Mouse (Mus musculus): ENCODE measurements at regions not wholly inside any gene's neighbourhood (a gene's known extent, or its start where the extent isn't known, plus 50 kb on each side); places are given as distances from the start of the nearest gene placed in this dataset.
A peak's percentile ranks its signal among the peaks of the same experiment; 100 is the strongest.

DNA sequence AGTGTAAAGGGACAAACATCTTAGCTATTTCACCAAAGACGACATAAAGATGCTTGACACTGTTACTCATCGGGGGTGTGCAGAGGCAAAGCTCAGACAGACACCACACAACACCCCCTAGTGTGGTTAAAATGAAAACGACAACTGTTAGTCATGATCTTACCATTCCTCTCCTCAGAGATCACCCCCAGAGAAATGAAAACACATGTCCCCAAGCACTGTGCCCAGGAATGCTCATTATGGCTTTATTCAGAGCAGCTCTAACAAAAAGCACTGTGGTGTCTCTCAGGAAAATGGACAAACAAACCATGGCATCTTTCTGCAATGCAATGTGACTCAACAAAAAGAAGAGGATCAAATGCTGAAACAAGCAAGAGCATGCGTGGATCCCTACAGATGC lies 229.5 kb upstream of the Thbs1 start:
- Histone ChIP-seq H3K27ac (replicated peaks) (no peak overlapping the region), H3K4me1 (no peaks in the 10 kb centered on the region), H3K9me3 (replicated peaks) (no peaks in the 10 kb centered on the region), H3K36me3 (no peaks in the 10 kb centered on the region), H3K27me3 (no peaks in the 10 kb centered on the region), H3K9ac (no peak overlapping the region), H3K4me3 (replicated peaks) (no peak overlapping the region), H3K4me2 (replicated peaks) (no peak overlapping the region)
- 32% methylated on average over 4 of the region's 4 CpGs for WGBS
- ATAC-seq (ENCODE audit: insufficient number of reproducible peaks, low FRiP score, low TSS enrichment, low read depth), result 0 out of 2 replicates have a peak, but pooled peaks have one; percentile 54

DNA sequence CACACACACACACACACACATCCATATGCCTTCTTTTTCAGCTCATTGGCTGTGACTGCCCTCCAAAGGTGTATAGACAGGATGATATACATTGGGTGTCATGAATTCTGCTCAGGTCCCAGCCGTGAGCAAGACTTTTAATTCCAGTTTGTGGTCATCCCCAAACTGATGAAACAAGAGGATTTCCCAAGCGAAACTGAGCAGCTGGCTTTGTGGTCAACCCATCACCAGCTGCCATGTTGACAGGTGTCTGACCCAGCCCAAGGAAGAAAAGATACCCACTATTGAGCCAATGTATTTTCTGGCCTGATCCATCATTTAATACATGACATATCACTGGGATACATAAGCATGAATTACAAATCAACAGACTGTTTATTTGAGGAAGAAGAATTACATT lies 228.8 kb upstream of the Thbs1 start:
- WGBS, result 84% methylated on average over 2 of the region's 2 CpGs
- no peaks in the 10 kb centered on the region for H3K9me3 ChIP-seq (replicated peaks)
- H3K36me3 ChIP-seq, result no peaks in the 10 kb centered on the region
- H3K27ac ChIP-seq (replicated peaks), result no peak overlapping the region
- H3K4me1 ChIP-seq, result no peaks in the 10 kb centered on the region
- H3K27me3 ChIP-seq, result no peaks in the 10 kb centered on the region
- no peak for ATAC-seq (ENCODE audit: insufficient number of reproducible peaks, low FRiP score, low TSS enrichment, low read depth)
- H3K4me2 ChIP-seq (replicated peaks), result no peak overlapping the region
- no peak overlapping the region for H3K4me3 ChIP-seq (replicated peaks)
- no peak overlapping the region for H3K9ac ChIP-seq

DNA sequence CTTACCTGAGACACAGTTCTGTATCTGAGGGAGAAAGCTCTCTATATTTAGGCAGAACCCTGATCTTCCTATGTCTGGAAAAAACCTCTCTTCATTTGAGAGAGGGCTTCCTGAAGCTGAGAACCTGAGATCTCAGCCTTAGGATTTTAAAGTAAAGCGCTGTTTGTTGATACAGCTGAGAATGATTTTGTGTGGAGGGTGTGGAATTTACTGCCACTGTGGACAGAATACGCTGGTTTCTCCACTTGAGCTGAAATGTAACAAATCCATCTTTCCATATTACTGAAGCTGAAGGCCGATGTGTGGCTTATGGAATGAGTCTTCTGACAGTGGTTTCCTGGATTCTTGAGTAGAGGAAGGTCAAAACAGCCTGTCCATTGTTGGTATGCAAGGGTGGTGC lies 225.2 kb upstream of the Thbs1 start:
- no peak for ATAC-seq (ENCODE audit: insufficient number of reproducible peaks, low FRiP score, low TSS enrichment, low read depth)
- no peaks in the 10 kb centered on the region for H3K9me3 ChIP-seq (replicated peaks)
- no peaks in the 10 kb centered on the region for H3K36me3 ChIP-seq
- WGBS, result 54% methylated on average over 3 of the region's 3 CpGs
- no peak overlapping the region for H3K4me2 ChIP-seq (replicated peaks)
- H3K27ac ChIP-seq (replicated peaks), result no peak overlapping the region
- H3K9ac ChIP-seq, result no peak overlapping the region
- H3K27me3 ChIP-seq, result no peaks in the 10 kb centered on the region
- no peaks in the 10 kb centered on the region for H3K4me1 ChIP-seq
- no peak overlapping the region for H3K4me3 ChIP-seq (replicated peaks)

DNA sequence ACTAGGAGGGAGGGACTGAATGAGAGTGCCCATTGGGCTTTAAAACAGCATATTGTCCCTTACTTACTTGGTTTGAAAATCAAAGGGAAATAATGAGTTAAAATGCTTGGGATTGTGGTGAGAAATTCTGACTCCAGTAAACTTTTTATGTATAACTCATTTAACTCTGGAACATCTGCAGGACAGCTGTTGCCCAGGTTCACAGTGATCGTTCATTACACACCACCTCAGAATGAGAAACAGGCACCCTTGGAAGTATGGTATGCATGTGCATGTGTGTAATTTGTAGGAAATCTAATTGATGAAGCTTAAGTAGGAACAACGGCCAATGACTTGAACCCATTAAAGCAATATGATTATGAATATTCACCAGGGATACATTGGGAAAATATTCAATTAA lies 210.4 kb upstream of the Thbs1 start:
- no peaks in the 10 kb centered on the region for H3K27me3 ChIP-seq
- H3K9me3 ChIP-seq (replicated peaks), result no peaks in the 10 kb centered on the region
- H3K36me3 ChIP-seq, result no peaks in the 10 kb centered on the region
- H3K9ac ChIP-seq, result no peak overlapping the region
- no peak overlapping the region for H3K4me3 ChIP-seq (replicated peaks)
- 33% methylated on average over 2 of the region's 2 CpGs for WGBS
- no peaks in the 10 kb centered on the region for H3K4me1 ChIP-seq
- no peak for ATAC-seq (ENCODE audit: insufficient number of reproducible peaks, low FRiP score, low TSS enrichment, low read depth)
- no peak overlapping the region for H3K4me2 ChIP-seq (replicated peaks)
- H3K27ac ChIP-seq (replicated peaks), result no peak overlapping the region

DNA sequence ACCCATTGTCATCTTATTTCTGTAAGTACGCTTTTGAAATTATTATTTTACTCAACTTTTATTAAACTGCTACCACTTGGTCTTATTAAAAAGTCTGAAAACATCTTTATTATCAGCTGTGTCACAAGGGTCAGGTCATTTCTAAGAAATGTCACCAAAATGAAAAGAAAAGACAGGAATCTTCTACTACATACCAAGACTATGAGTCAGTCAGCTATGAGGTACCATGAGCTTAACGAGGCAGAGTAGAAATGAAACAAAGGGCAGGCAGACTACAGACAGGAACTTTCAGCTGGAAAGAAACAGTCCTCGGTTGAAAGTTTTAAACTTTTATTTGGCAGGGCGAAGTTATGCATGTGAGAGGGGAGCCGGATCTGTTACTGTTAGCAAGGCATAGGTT lies 208.8 kb upstream of the Thbs1 start:
- no peaks in the 10 kb centered on the region for H3K9me3 ChIP-seq (replicated peaks)
- 67% methylated on average over 5 of the region's 5 CpGs for WGBS
- ATAC-seq (ENCODE audit: insufficient number of reproducible peaks, low FRiP score, low TSS enrichment, low read depth), result no peak
- no peaks in the 10 kb centered on the region for H3K4me1 ChIP-seq
- no peak overlapping the region for H3K4me3 ChIP-seq (replicated peaks)
- no peak overlapping the region for H3K4me2 ChIP-seq (replicated peaks)
- H3K27ac ChIP-seq (replicated peaks), result no peak overlapping the region
- H3K27me3 ChIP-seq, result no peaks in the 10 kb centered on the region
- no peaks in the 10 kb centered on the region for H3K36me3 ChIP-seq
- no peak overlapping the region for H3K9ac ChIP-seq

DNA sequence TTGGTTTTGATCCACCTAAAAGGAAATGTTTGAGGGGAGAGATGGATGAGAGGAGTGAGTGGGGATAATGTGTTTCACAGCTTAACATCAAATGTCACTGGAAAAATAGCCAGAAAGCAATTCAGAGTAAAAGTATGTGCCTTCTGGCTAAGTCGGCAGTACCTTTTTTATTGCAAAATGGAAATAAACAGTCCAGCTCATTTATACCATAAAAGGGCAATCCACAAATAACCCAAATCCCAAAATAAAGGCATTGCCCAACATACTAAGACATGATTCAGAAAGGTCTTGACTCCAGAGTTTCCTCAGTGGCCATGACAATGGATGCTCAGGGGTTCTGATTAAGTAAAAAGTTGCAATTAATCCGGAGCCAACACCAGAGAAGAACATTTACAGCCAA lies 208.0 kb upstream of the Thbs1 start:
- no peak overlapping the region for H3K9ac ChIP-seq
- no peaks in the 10 kb centered on the region for H3K27me3 ChIP-seq
- no peaks in the 10 kb centered on the region for H3K9me3 ChIP-seq (replicated peaks)
- H3K4me1 ChIP-seq, result no peaks in the 10 kb centered on the region
- H3K4me2 ChIP-seq (replicated peaks), result no peak overlapping the region
- no peak overlapping the region for H3K4me3 ChIP-seq (replicated peaks)
- 74% methylated on average over 2 of the region's 2 CpGs for WGBS
- no peaks in the 10 kb centered on the region for H3K36me3 ChIP-seq
- no peak overlapping the region for H3K27ac ChIP-seq (replicated peaks)
- ATAC-seq (ENCODE audit: insufficient number of reproducible peaks, low FRiP score, low TSS enrichment, low read depth), result no peak

DNA sequence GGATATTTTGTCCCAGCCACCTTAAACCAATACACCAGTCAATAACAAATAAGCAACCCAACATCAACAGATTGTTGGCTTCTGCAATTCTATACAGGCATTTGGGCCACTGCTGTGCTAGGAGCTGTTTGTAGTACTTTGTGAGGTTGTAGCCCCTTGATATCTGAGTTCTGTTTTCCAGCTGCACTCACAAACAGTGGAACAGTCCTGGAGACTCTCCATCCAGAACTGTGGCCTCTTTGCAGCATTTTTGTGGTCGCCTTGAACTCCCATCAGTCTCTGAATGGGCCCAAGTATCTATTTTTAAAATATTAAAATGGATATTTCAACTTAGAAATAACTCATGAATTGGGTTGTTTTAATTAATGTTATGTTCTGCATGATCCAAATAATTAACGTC lies 205.2 kb upstream of the Thbs1 start:
- WGBS, result 86% methylated on average over 2 of the region's 2 CpGs

DNA sequence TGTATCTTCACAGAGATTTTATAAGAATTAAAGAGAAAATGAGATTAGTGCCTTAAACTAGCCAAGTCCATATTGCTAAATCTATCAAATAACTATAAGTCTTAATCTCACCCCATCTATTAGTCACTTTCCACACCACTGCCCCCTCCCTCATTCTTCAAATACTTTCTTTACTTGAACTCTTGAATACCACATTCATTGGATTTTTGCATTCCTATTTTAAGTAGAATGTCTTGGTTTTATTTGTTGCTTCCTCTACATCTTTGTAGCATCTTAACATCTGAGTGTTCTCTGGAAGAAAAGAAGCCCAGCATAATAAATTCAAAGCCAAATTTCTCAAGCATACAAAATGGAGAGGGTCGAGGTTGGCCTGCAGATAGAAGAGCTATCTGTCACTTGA lies 200.9 kb upstream of the Thbs1 start:
- 55% methylated on average over 1 of the region's 1 CpGs for WGBS
- H3K4me2 ChIP-seq (replicated peaks), result no peak overlapping the region
- ATAC-seq (ENCODE audit: insufficient number of reproducible peaks, low FRiP score, low TSS enrichment, low read depth), result no peak
- H3K27me3 ChIP-seq, result no peaks in the 10 kb centered on the region
- no peak overlapping the region for H3K27ac ChIP-seq (replicated peaks)
- no peak overlapping the region for H3K9ac ChIP-seq
- H3K4me3 ChIP-seq (replicated peaks), result no peak overlapping the region
- H3K36me3 ChIP-seq, result no peaks in the 10 kb centered on the region
- no peaks in the 10 kb centered on the region for H3K9me3 ChIP-seq (replicated peaks)
- no peaks in the 10 kb centered on the region for H3K4me1 ChIP-seq

More for the DNA sequence above, 205.2 kb upstream of the Thbs1 start:
- H3K36me3 ChIP-seq, result no peaks in the 10 kb centered on the region
- no peaks in the 10 kb centered on the region for H3K4me1 ChIP-seq
- H3K27ac ChIP-seq (replicated peaks), result no peak overlapping the region
- no peak overlapping the region for H3K4me2 ChIP-seq (replicated peaks)
- ATAC-seq (ENCODE audit: insufficient number of reproducible peaks, low FRiP score, low TSS enrichment, low read depth), result no peak
- no peak overlapping the region for H3K4me3 ChIP-seq (replicated peaks)
- H3K9ac ChIP-seq, result no peak overlapping the region
- H3K9me3 ChIP-seq (replicated peaks), result no peaks in the 10 kb centered on the region
- H3K27me3 ChIP-seq, result no peaks in the 10 kb centered on the region

DNA sequence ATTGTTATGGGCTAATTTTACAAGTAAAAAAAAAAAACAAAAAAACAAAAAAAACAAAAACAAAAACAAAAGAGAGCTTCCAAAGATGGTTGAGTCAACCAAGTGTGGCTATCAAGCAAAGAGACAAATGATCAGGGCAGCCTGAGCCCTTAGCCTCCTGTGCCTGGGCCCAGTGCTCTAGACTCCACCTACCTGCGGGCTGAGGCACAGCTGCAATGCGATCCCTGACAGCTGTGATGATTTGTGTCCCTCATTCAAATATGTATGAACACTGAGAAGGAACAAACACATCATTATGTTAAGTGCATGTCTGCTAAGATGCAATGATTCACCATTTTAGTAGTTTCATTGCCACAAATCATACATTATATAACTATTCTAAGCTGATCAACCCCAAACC lies 199.0 kb upstream of the Thbs1 start:
- no peak for ATAC-seq (ENCODE audit: insufficient number of reproducible peaks, low FRiP score, low TSS enrichment, low read depth)
- WGBS, result 69% methylated on average over 2 of the region's 2 CpGs
- H3K4me1 ChIP-seq, result no peaks in the 10 kb centered on the region
- no peaks in the 10 kb centered on the region for H3K9me3 ChIP-seq (replicated peaks)
- H3K36me3 ChIP-seq, result no peaks in the 10 kb centered on the region
- no peak overlapping the region for H3K4me3 ChIP-seq (replicated peaks)
- H3K9ac ChIP-seq, result no peak overlapping the region
- H3K27ac ChIP-seq (replicated peaks), result no peak overlapping the region
- H3K4me2 ChIP-seq (replicated peaks), result no peak overlapping the region
- H3K27me3 ChIP-seq, result no peaks in the 10 kb centered on the region

DNA sequence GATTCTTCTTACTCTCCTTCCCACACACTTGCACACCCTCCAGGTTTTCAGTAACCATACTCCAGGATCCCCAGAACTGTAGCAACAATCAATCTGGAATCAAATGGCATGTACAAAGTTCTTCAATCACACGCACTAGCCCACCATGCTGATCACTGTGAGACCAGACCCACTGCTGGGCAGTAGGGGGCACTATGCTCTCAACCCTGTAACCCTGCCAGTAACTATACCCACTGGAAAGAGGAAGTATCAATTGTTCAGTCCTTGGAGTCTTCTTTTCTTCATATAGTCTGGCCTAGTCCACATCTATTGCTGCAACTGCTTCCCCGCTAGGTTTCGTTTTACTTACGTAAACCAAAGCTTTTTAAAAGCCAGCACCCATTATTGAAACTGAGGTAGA lies 197.8 kb upstream of the Thbs1 start:
- H3K36me3 ChIP-seq, result no peaks in the 10 kb centered on the region
- no peaks in the 10 kb centered on the region for H3K9me3 ChIP-seq (replicated peaks)
- H3K27ac ChIP-seq (replicated peaks), result no peak overlapping the region
- WGBS, result 88% methylated on average over 4 of the region's 4 CpGs
- no peak overlapping the region for H3K9ac ChIP-seq
- no peaks in the 10 kb centered on the region for H3K4me1 ChIP-seq
- H3K27me3 ChIP-seq, result no peaks in the 10 kb centered on the region
- H3K4me3 ChIP-seq (replicated peaks), result no peak overlapping the region
- H3K4me2 ChIP-seq (replicated peaks), result no peak overlapping the region
- ATAC-seq (ENCODE audit: insufficient number of reproducible peaks, low FRiP score, low TSS enrichment, low read depth), result no peak

DNA sequence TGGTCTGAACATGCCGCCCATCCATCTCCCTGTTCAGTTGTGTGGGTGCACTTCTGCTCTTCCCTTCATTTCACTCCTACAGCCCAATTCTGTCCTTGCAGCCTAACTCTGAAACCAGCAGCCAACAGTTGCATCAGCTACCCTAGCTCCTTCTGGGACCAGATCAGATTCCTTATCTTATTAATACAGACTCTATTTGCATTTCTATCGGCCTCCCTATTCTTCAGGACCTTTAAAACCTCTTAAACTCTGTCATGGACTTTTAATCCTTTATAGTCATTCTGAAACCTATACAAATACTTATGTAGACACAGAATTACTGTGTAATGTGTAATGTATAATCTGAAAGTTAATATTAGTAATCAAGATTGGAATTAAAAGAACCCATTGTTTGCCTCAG lies 195.9 kb upstream of the Thbs1 start:
- ATAC-seq (ENCODE audit: insufficient number of reproducible peaks, low FRiP score, low TSS enrichment, low read depth), result no peak
- no peak overlapping the region for H3K27ac ChIP-seq (replicated peaks)
- no peak overlapping the region for H3K4me2 ChIP-seq (replicated peaks)
- H3K36me3 ChIP-seq, result no peaks in the 10 kb centered on the region
- no peak overlapping the region for H3K4me3 ChIP-seq (replicated peaks)
- no peaks in the 10 kb centered on the region for H3K4me1 ChIP-seq
- no peak overlapping the region for H3K9ac ChIP-seq
- H3K9me3 ChIP-seq (replicated peaks), result no peaks in the 10 kb centered on the region
- no peaks in the 10 kb centered on the region for H3K27me3 ChIP-seq
- WGBS, result 91% methylated on average over 2 of the region's 2 CpGs

DNA sequence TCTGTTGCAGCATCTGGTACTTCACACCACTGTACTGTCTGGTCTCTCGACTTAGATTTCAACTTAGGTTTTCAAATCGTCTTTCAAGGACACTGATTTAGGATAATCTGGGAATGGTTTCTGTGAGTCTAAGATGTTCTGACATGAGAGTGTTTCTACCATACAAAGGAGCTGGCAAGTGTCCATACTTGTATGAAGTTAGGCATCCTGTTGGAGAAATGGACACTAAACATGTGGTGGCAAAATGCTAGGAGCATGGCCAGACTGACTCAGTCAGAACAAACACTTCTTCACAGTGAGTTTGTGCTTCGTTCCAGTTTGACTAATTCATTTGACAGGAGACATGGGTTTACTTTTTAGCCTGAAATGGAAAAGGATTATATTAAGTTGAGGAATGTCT lies 194.5 kb upstream of the Thbs1 start:
- no peak overlapping the region for H3K4me3 ChIP-seq (replicated peaks)
- peak overlapping the region; percentile 40 for H3K27ac ChIP-seq (replicated peaks)
- ATAC-seq (ENCODE audit: insufficient number of reproducible peaks, low FRiP score, low TSS enrichment, low read depth), result no peak
- no peaks in the 10 kb centered on the region for H3K27me3 ChIP-seq
- no peaks in the 10 kb centered on the region for H3K36me3 ChIP-seq
- no peaks in the 10 kb centered on the region for H3K9me3 ChIP-seq (replicated peaks)
- no peaks in the 10 kb centered on the region for H3K4me1 ChIP-seq
- 45% methylated on average over 3 of the region's 3 CpGs for WGBS
- H3K4me2 ChIP-seq (replicated peaks), result no peak overlapping the region
- no peak overlapping the region for H3K9ac ChIP-seq

All from embryonic facial prominence, embryonic 15.5 days (tissue).